Mouse (Mus musculus): ENCODE measurements at regions not wholly inside any gene's neighbourhood (a gene's known extent, or its start where the extent isn't known, plus 50 kb on each side); places are given as distances from the start of the nearest gene placed in this dataset.

- Histone ChIP-seq H3K27ac (replicated peaks) (no peak overlapping the region), H3K9ac (replicated peaks) (no peak overlapping the region), H3K9me3 (no peaks in the 10 kb centered on the region), H3K4me3 (no peak overlapping the region), H3K36me3 (no peaks in the 10 kb centered on the region), H3K27me3 (no peaks in the 10 kb centered on the region), H3K4me1 (no peaks in the 10 kb centered on the region), H3K4me2 (replicated peaks) (no peak overlapping the region)
- 80% methylated on average over 3 of the region's 3 CpGs for WGBS
- no peak for ATAC-seq (replicated peaks)
Measured at GRCm38 (mm10) chr13:110994596-110994995, 260.2 kb upstream of the Actbl2 start.

- Histone ChIP-seq H3K27me3 (no peaks in the 10 kb centered on the region), H3K4me3 (no peak overlapping the region), H3K36me3 (no peaks in the 10 kb centered on the region), H3K27ac (replicated peaks) (no peak overlapping the region), H3K4me1 (no peaks in the 10 kb centered on the region), H3K9me3 (no peaks in the 10 kb centered on the region), H3K4me2 (replicated peaks) (no peak overlapping the region), H3K9ac (replicated peaks) (no peak overlapping the region)
- WGBS = 68% methylated on average over 4 of the region's 4 CpGs
- no peak for ATAC-seq (replicated peaks)
Measured at GRCm38 (mm10) chr13:111002670-111003069, 252.1 kb upstream of the Actbl2 start.

- no peak for ATAC-seq (replicated peaks)
- Histone ChIP-seq H3K4me2 (replicated peaks) (no peak overlapping the region), H3K9me3 (no peaks in the 10 kb centered on the region), H3K27ac (replicated peaks) (no peak overlapping the region), H3K27me3 (no peaks in the 10 kb centered on the region), H3K36me3 (no peaks in the 10 kb centered on the region), H3K4me1 (no peaks in the 10 kb centered on the region), H3K9ac (replicated peaks) (no peak overlapping the region), H3K4me3 (no peak overlapping the region)
- 83% methylated on average over 4 of the region's 4 CpGs for whole genome bisulfite sequencing
Measured at GRCm38 (mm10) chr13:111014142-111014541, 240.7 kb upstream of the Actbl2 start.

- Histone ChIP-seq H3K27ac (replicated peaks) (no peak overlapping the region), H3K27me3 (no peaks in the 10 kb centered on the region), H3K9ac (replicated peaks) (no peak overlapping the region), H3K9me3 (no peaks in the 10 kb centered on the region), H3K4me1 (no peaks in the 10 kb centered on the region), H3K4me3 (no peak overlapping the region), H3K4me2 (replicated peaks) (no peak overlapping the region), H3K36me3 (no peaks in the 10 kb centered on the region)
- no peak for ATAC-seq (replicated peaks)
- 71% methylated on average over 2 of the region's 2 CpGs for WGBS
Measured at GRCm38 (mm10) chr13:111030111-111030510, 224.7 kb upstream of the Actbl2 start.

- Histone ChIP-seq H3K36me3 (no peaks in the 10 kb centered on the region), H3K9me3 (no peaks in the 10 kb centered on the region), H3K4me3 (no peak overlapping the region), H3K4me1 (no peaks in the 10 kb centered on the region), H3K4me2 (replicated peaks) (no peak overlapping the region), H3K27me3 (no peaks in the 10 kb centered on the region), H3K9ac (replicated peaks) (no peak overlapping the region), H3K27ac (replicated peaks) (no peak overlapping the region)
- WGBS = 92% methylated on average over 1 of the region's 1 CpGs
- ATAC-seq (replicated peaks) = no peak
Measured at GRCm38 (mm10) chr13:111031633-111032032, 223.2 kb upstream of the Actbl2 start.

GRCm38 (mm10) chr13:111043637-111044036 lies 211.2 kb upstream of the Actbl2 start:
- Histone ChIP-seq H3K4me3 (no peak overlapping the region), H3K9me3 (no peaks in the 10 kb centered on the region), H3K4me1 (peaks cover 5% of the 10 kb centered on the region; the same call in 1 of the 2 replicates), H3K27me3 (no peaks in the 10 kb centered on the region), H3K27ac (replicated peaks) (no peak overlapping the region), H3K36me3 (no peaks in the 10 kb centered on the region), H3K9ac (replicated peaks) (no peak overlapping the region), H3K4me2 (replicated peaks) (no peak overlapping the region)
- 79% methylated on average over 2 of the region's 2 CpGs for WGBS
- ATAC-seq (replicated peaks) = no peak

- no peak; the same call in 1 of the 2 replicates for ATAC-seq (replicated peaks)
- H3K27ac ChIP-seq (replicated peaks) = no peak overlapping the region
- 62% methylated on average over 10 of the region's 10 CpGs for WGBS
- H3K36me3 ChIP-seq = no peaks in the 10 kb centered on the region
- no peaks in the 10 kb centered on the region for H3K9me3 ChIP-seq
- H3K27me3 ChIP-seq = no peaks in the 10 kb centered on the region
- no peak overlapping the region for H3K4me3 ChIP-seq
- H3K4me2 ChIP-seq (replicated peaks) = no peak overlapping the region
- peaks cover 5% of the 10 kb centered on the region; the same call in 1 of the 2 replicates for H3K4me1 ChIP-seq
- H3K9ac ChIP-seq (replicated peaks) = no peak overlapping the region
Measured at GRCm38 (mm10) chr13:111044328-111045002, 210.3 kb upstream of the Actbl2 start.

- no peaks in the 10 kb centered on the region for H3K27me3 ChIP-seq
- H3K36me3 ChIP-seq = no peaks in the 10 kb centered on the region
- WGBS = 53% methylated on average over 6 of the region's 6 CpGs
- H3K4me2 ChIP-seq (replicated peaks) = no peak overlapping the region
- H3K4me1 ChIP-seq = no peaks in the 10 kb centered on the region
- no peak for ATAC-seq (replicated peaks)
- H3K4me3 ChIP-seq = no peak overlapping the region
- H3K27ac ChIP-seq (replicated peaks) = no peak overlapping the region
- no peak overlapping the region for H3K9ac ChIP-seq (replicated peaks)
- H3K9me3 ChIP-seq = no peaks in the 10 kb centered on the region
Measured at GRCm38 (mm10) chr13:111050097-111050496, 204.7 kb upstream of the Actbl2 start.

- Histone ChIP-seq H3K4me3 (no peak overlapping the region), H3K27ac (replicated peaks) (no peak overlapping the region), H3K4me2 (replicated peaks) (no peak overlapping the region), H3K4me1 (no peaks in the 10 kb centered on the region), H3K27me3 (no peaks in the 10 kb centered on the region), H3K36me3 (no peaks in the 10 kb centered on the region), H3K9ac (replicated peaks) (no peak overlapping the region), H3K9me3 (no peaks in the 10 kb centered on the region)
- no peak for ATAC-seq (replicated peaks)
- WGBS = 73% methylated on average over 2 of the region's 2 CpGs
Measured at GRCm38 (mm10) chr13:111055817-111056216, 199.0 kb upstream of the Actbl2 start.

- no peak overlapping the region for H3K27ac ChIP-seq (replicated peaks)
- WGBS = 86% methylated on average over 2 of the region's 2 CpGs
- no peak overlapping the region for H3K4me3 ChIP-seq
- no peaks in the 10 kb centered on the region for H3K9me3 ChIP-seq
- H3K36me3 ChIP-seq = no peaks in the 10 kb centered on the region
- H3K27me3 ChIP-seq = no peaks in the 10 kb centered on the region
- no peak overlapping the region for H3K9ac ChIP-seq (replicated peaks)
- H3K4me1 ChIP-seq = no peaks in the 10 kb centered on the region
- no peak for ATAC-seq (replicated peaks)
- H3K4me2 ChIP-seq (replicated peaks) = no peak overlapping the region
Measured at GRCm38 (mm10) chr13:111087753-111088152, 167.1 kb upstream of the Actbl2 start.

- Histone ChIP-seq H3K4me2 (replicated peaks) (no peak overlapping the region), H3K9me3 (no peaks in the 10 kb centered on the region), H3K4me1 (no peaks in the 10 kb centered on the region), H3K27me3 (no peaks in the 10 kb centered on the region), H3K4me3 (no peak overlapping the region), H3K9ac (replicated peaks) (no peak overlapping the region), H3K36me3 (no peaks in the 10 kb centered on the region), H3K27ac (replicated peaks) (no peak overlapping the region)
- WGBS = 94% methylated on average over 5 of the region's 5 CpGs
- no peak for ATAC-seq (replicated peaks)
Measured at GRCm38 (mm10) chr13:111096071-111096470, 158.7 kb upstream of the Actbl2 start.

- Histone ChIP-seq H3K4me1 (no peaks in the 10 kb centered on the region), H3K27ac (replicated peaks) (no peak overlapping the region), H3K27me3 (no peaks in the 10 kb centered on the region), H3K36me3 (no peaks in the 10 kb centered on the region), H3K9me3 (no peaks in the 10 kb centered on the region), H3K9ac (replicated peaks) (no peak overlapping the region), H3K4me3 (no peak overlapping the region), H3K4me2 (replicated peaks) (no peak overlapping the region)
- 91% methylated on average over 4 of the region's 4 CpGs for WGBS
- no peak for ATAC-seq (replicated peaks)
Measured at GRCm38 (mm10) chr13:111097336-111097735, 157.5 kb upstream of the Actbl2 start.

- Histone ChIP-seq H3K4me3 (no peak overlapping the region), H3K4me1 (no peaks in the 10 kb centered on the region), H3K9me3 (no peaks in the 10 kb centered on the region), H3K27me3 (no peaks in the 10 kb centered on the region), H3K36me3 (no peaks in the 10 kb centered on the region), H3K27ac (replicated peaks) (no peak overlapping the region), H3K4me2 (replicated peaks) (no peak overlapping the region), H3K9ac (replicated peaks) (no peak overlapping the region)
- ATAC-seq (replicated peaks) = no peak
- WGBS = 22% methylated on average over 2 of the region's 2 CpGs
Measured at GRCm38 (mm10) chr13:111098738-111099137, 156.1 kb upstream of the Actbl2 start.
